Mouse (Mus musculus): ENCODE measurements at regions not wholly inside any gene's neighbourhood (a gene's known extent, or its start where the extent isn't known, plus 50 kb on each side); places are given as distances from the start of the nearest gene placed in this dataset.

DNA sequence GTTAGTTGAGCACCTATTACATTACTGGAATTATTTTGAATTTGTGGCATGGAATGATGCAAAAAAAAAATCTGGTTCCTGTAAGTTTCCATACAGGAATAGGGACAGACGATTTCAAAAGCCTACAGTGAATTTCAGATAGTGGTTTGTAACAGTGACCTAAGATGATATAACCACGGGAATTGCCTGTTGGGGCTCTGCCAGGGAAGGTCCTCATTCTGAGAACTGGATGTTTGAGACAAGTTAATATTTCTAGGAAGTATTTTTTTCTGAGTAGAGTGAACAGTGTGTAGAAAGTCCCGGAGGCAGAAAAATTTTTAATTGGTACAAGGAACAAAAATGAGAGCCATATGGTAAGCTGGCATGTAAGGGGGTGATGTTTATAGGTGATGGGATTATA lies 171.3 kb upstream of the Prickle1 start:
- no peak for TF ChIP-seq CTCF (conservative IDR thresholded peaks at IDR 0.05; ENCODE audit: low read length)
- no peak for TF ChIP-seq NANOG (IDR thresholded peaks at IDR 0.05; ENCODE audit: borderline replicate concordance, low read length)

All from E14TG2a.4 (cell line).